Mouse (Mus musculus): ENCODE measurements at regions not wholly inside any gene's neighbourhood (a gene's known extent, or its start where the extent isn't known, plus 50 kb on each side); places are given as distances from the start of the nearest gene placed in this dataset.

GRCm38 (mm10) chr17:14501341-14501740 is 192.7 kb downstream of the Thbs2 start:
- DNase-seq (ENCODE audit: low read depth, low spot score): no peak

GRCm38 (mm10) chr17:14497086-14497485 is 196.9 kb downstream of the Thbs2 start:
- peak; percentile 86 for DNase-seq (ENCODE audit: low read depth, low spot score)

- peak; percentile 68 for DNase-seq (ENCODE audit: low read depth, low spot score)
Measured at GRCm38 (mm10) chr17:14493751-14494320, 200.2 kb downstream of the Thbs2 start.

GRCm38 (mm10) chr17:14492936-14493335 is 201.1 kb downstream of the Thbs2 start:
- DNase-seq (ENCODE audit: low read depth, low spot score): no peak

GRCm38 (mm10) chr17:14481746-14482145 is 202.4 kb downstream of the Smoc2 start:
- no peak for DNase-seq (ENCODE audit: low read depth, low spot score)

- no peak for DNase-seq (ENCODE audit: low read depth, low spot score)
Measured at GRCm38 (mm10) chr17:14478938-14479505, 199.7 kb downstream of the Smoc2 start.

- DNase-seq (ENCODE audit: low read depth, low spot score): no peak
Measured at GRCm38 (mm10) chr17:14476707-14477106, 197.4 kb downstream of the Smoc2 start.

GRCm38 (mm10) chr17:14475778-14476647 is 196.7 kb downstream of the Smoc2 start:
- DNase-seq (ENCODE audit: low read depth, low spot score): peak; percentile 50

- no peak for DNase-seq (ENCODE audit: low read depth, low spot score)
Measured at GRCm38 (mm10) chr17:14475277-14475676, 196.0 kb downstream of the Smoc2 start.

- DNase-seq (ENCODE audit: low read depth, low spot score): no peak
Measured at GRCm38 (mm10) chr17:14468754-14469488, 189.6 kb downstream of the Smoc2 start.

GRCm38 (mm10) chr17:14455251-14455743 is 176.0 kb downstream of the Smoc2 start:
- DNase-seq (ENCODE audit: low read depth, low spot score): no peak
